Mouse (Mus musculus) megakaryocyte progenitor cell, adult 5-6 weeks (primary cell): ENCODE measurements around the gene Pole. TPM values are rescaled to one million over a fixed set of nuclear protein-coding genes. Genes with fewer than 3 reads are reported as not detected.

ENCODE experiments used
- ATAC-seq: replicated peaks from 2 replicates; pipeline ENCODE4 v1.8.0; 2016; ENCODE audit warnings: mild to moderate bottlenecking, moderate TSS enrichment, inconsistent platforms; ENCODE audit not compliant: poor library complexity
- total RNA-seq, 2 experiments: library from RNA; stranded (forward) in 1 of 2; stranded (reverse) in 1 of 2; fragments of 157-497, 149-512 nt in 1 of 2; fragments of 200-1000 nt in 1 of 2; gene quantifications; 2 replicates each; pipeline versions ENCODE4 v1.2.3 to v1.2.4; 2015 to 2017

The Pole gene
- total RNA-seq, 2 experiments from 2014 or later, result 41.6 to 77.1 TPM

DNA sequence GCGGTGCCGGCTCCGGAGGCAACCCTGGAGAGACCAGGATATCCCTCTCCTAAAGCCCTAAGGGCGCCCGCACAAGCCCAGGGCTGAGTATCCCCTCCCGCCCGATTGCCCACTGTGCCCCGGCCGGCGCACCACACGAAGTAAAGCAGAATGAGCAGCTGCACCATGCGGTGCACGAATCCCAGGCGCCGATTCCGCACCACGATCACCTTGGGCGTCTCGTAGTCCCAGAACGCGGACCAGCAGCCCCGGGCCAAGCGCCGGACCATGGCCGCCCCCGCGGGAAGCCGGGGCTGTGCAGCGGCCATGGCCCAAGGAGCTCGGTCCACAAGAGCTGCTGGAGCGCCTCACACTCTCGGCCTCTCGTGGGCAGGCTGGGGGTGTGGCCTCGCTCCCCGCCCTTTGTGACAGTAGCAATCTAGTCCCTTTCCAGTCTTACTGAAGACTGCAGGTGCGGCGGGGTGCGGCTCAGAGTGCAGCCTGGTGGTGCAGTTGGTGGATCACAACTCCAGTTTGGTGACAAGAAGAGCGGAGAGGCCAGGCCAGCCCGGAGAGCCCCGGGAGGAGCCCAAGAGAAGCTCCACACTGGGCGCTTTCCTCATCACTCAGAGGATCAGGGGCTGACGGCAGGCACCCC lies 56.7 kb downstream of the Pole start, which contains the start of gene P2rx2:
TSS of gene P2rx2 (minus strand) at position 565 of the 637 bp plus-strand sequence.
- ATAC-seq, result peak; percentile 59

DNA sequence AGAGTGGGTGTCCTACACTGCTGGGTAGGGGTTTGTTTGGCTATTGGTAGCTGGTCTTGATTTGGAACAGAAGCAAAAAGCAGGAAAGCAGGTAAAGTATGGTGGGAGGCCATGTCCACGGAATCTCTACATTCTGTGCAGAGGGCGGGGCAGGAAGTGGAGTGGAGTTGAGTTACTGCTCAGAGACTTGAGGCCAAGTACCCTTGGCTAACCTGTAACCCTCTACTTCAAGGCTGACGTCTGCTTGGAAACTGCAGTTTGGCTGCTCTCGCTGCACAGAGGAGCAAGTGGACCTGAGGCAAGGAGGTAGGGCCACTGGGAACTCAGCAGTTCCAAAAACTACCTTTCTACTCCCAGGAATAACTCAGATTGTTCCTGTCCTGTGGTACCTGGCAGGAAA lies 58.4 kb downstream of the Pole start, which contains the start of gene Lrcol1:
TSS of gene Lrcol1 (plus strand) at position 207 of the 400 bp plus-strand sequence.
- ATAC-seq, result no peak

DNA sequence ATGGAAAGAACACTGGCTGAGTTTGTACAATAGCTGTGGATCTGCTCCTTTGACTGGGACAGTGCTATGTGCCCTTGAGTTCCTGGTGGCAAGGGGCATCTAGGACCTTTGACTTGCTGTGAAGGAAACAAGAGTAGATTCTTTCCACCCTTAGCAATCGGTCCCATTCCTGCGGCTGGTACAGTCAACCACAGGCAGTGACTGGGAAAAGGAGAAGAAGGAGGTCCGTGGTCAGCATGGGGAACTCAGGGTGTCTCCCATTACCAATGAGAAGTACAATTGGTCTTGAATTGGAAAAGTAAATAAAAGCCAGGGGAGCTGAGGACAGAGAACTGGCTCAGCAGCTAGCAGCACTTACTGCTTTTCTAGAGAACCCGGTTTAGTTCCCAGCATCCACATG lies 59.4 kb downstream of the Pole start:
- peak; percentile 40 for ATAC-seq

DNA sequence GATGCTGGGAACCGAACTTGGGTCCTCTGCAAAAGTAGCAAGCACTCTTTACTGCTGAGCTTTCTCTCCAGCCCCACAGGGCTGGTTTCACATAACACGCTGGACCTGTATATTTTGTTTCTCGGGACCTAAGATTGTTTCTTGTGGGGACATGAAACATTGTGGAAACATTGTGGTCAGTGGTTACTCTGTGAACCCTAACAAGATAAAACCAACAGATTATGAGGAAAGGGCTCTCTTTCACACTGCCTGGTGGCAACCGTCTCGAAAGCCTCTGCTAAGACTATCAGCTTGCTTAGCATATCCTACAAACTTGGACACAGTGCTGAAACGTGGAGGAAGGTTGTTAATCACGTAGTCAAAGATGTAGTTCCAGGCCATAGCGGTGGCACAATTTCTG lies 60.9 kb downstream of the Pole start:
- no peak for ATAC-seq

DNA sequence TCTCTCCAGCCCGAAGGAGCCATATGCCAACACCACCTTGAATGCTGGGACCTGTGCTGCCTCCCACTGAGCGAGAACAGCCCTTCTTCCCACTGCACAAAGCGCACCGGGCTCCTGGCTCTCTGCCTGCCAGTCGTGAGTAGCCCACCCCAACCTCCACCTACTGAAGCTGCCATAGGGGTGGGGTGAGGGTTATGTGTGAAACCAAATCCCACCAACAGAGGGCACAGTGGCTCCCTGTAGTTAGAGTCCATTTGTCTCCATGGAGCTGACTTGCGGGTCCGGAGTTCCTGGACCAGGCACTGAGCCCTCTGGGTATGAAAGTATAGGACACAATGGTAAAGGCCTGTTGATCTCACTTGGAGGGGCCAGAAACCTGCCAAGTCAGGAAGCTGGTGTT lies 68.6 kb downstream of the Pole start:
- ATAC-seq, result peak; percentile 72

DNA sequence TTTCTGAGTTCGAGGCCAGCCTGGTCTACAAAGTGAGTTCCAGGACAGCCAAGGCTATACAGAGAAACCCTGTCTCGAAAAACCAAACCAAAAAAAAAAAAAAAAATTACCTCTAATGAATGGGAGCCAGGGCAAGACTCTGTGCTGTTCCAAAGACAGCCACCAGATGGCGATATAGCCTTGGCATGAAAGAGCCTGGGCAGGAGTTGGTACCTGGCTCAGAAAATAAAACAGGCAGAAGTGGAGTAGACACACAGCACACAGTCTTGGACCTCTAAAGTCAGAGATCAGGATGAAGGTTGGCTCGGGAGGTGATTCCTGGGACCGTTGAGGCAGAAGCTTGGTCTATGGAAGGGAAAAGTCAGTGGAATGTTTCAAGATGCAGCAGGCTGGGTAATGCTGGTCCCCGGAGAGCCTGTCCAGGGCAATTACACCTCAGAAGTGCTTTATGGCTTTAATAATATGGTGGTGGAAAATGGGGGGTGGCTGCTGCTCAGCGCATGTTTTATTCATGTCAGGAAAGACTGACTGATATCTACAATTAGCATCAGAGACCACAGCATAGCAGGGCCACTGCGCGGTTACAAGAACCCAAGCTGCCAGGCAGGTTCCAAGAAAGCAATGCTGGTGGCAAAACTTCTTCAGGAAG lies 71.5 kb downstream of the Pole start:
- peak; percentile 91 for ATAC-seq

DNA sequence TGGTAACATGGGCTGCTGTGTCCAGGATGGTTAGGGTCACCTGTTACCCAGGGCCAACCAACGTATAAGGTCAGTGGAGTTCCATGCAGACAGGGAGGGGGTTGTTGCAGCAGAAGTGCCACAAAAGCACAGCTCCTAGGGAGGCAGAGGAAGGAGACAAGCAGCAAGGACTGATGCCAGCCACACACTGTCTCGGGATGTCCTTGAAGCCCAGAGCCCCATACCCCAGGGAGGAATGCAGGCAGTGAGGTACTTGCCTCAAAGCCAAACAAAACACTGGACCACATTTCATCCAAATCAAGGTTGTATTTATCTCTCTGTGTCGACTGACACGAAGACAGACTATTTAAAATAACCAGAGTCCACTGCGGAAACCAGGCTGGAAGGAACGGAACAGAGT lies 75.4 kb downstream of the Pole start:
- no peak for ATAC-seq

DNA sequence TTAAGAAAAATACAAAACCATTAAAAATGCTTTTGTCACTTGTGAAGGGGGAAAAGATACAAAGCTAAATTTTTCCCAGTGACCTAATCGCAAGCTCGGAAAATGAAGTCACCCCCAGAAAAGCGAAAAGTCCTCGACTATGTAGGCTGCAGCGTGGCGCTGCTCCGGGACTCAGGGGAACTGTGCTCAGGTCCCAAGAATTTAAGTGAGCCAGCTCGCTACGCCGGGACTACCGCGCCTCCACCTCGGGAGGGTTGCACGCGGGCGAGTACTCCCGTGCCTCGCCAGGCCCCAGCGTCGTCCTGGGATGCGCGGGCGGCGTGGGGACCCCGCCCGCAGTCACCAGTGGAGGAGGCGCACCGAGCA lies 76.7 kb downstream of the Pole start:
- peak; percentile 24 for ATAC-seq

DNA sequence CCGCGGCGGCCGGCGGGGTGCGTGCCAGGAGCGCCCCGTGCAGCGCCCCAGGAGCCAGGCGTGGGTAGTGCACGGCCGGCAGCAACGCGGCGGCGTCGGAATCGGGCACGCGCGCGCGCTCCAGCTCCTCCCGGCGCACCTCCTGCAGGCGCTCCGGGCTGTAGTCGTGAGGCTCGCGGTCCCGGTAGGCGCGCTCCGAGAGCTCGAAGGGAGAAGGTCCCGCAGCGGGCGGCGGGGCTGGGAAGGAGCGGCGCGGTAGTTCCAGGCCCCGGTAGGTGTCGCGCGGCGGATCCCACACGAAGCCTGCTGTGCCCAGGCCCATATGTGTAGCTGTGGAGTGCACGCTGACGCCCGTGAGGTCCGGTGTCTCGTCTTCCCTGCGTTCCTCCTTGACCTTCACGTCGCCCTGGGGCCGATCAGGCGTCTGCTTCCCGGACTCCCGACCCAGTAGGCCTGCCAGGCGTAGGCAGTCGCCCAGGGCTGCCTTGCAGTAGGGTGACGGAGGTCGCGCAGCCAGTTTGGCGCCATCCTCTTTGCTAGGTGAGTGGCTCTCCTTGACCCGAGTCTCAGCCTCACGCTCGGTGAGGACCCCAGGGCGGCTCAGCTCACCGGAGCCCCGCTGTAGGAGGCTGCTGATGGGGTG lies 77.2 kb downstream of the Pole start:
- peak; percentile 89 for ATAC-seq

DNA sequence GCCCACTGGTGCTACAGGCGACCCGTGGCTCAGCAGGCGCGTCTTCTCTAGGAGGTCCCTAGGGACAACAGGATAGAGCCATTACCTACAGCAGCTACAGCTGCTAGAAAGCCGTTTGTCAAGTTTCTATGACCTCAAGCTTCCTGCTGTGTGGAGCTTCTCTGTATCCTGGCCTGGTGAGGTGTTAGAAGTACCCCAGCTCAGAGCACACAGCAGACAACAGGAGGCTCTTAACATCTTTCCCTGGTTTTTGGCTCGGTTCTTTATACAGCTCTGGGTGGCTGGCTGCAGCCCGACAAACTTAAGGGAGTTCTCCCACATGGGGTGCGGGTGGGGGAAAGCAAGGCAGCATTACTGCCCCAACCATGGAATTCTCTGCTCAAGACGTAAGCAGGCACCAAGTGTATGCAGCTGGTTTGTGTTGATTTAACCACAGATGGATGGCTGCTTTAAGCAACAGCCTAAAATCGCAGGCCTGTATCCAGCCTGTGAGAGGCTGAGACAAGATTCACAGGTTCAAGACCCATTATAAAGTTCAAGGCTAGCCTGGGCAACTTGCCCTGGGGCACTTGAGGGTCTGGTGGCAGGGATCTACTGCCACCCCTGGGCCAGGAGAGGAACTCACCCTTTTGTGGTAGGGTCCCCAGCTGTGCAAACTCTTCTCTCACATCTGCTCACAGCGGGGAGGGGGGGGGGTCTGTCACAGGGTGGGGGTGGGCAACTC lies 77.9 kb downstream of the Pole start:
- 0 out of 2 replicates have a peak, but pooled peaks have one; percentile 29 for ATAC-seq

DNA sequence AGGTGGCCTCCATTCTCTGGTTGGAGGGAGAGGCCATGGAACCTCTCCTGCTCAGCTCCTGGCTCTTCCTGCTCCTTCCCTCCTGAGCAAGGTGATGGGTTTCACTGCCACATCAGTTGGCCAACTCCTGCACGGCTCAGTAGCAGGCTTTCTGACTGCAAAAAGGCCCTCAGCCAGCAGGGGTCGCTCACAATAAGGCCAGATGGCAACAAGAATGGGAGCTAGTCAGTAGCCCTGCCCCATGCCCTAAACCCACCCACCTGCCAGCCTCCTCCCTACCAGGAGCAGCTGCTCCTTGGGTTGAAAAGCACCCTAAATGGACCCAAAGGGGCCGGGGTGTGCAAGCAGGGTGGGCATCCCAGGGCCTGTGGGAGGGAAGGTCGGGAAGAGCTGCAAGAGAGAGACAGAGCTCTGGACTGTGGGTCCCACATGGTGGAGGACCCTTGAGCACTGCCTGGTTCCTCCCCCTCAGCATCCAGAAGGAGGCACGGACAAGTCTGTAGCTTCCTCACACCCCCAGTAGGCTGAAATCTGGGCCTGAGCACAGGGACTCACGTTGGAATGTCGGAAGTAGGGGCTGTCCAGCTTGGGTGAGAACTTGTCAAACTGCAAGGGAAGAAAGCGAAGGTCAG lies 90.8 kb downstream of the Pole start:
- ATAC-seq, result peak; percentile 89

DNA sequence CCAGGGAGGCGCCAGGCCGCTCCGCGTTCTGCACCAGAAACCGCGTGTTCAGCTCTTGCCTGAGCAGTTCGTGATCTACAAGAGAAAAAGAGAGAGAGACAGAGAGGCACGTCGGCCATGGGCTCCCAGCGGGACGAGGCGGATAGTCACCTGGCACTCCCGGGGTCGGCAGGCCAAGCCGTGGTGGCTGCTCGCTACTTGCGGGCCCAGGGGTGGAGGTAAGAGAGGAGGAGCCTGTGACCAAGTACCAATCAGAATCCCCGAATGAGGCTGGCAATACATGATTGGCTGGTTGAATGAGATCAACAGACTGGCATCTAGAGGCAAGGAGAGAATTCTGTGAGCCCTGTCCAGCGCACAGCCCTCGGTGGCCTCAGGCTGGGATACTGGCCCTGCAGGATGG lies 92.1 kb downstream of the Pole start:
- ATAC-seq, result no peak

DNA sequence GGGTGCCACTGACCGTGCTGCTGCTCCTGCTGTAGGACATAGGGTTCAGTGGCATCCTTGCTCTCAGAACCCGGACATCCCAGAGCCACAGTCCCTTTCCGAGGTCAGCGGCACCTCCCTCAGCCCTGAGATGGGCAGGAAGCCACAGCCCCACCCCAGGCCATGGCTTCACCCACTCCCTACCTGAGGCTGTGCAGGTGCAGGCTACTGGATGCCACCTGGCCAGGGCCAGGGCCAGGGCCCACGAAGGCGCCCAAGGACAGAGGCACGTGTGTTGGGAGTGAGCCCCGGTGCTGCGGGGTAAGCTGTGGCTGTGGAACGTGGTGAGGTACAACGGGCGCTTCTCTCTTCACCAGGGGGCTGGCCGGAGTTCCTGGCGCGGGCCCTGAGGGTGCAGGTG lies 93.0 kb downstream of the Pole start:
- no peak for ATAC-seq

DNA sequence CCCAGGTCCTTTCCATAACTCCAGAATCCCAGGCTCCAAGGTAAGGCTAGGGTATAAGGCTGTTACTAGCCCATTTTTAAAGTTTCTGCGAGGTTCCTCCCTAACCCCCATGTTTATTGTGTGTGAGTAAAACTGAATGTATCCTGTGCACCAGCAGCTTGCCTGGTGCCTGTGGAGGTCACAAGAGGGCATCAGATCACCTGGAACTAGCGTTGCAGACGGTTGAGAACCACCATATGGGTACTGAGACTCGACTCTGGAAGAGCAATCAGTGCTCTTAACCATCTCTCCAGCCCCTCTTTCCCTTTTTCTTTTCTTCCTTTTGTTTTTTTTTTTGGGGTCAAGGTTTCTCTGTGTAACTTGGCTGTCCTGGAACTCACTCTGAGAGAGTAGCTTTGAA lies 93.7 kb downstream of the Pole start:
- ATAC-seq, result no peak

DNA sequence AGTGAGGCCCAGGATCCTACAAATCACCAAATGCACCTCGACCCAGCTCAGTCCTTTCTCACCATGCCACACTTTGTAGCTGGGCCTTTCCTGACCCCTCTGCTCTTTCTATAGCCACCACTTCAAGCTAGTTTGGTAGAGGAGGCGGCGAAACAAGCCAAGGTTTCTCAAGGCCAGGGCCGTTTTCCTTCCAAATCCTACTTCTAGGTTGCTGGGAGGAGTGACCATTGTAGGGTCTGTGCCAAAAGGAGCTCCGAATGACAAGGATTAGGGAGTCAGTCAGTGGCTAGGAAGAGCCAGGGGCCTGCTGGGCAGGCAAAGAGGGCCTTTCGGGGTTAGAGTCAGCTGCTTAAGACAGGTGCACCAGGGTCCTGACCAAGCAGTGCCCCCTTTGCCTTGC lies 98.4 kb downstream of the Pole start:
- ATAC-seq, result no peak

DNA sequence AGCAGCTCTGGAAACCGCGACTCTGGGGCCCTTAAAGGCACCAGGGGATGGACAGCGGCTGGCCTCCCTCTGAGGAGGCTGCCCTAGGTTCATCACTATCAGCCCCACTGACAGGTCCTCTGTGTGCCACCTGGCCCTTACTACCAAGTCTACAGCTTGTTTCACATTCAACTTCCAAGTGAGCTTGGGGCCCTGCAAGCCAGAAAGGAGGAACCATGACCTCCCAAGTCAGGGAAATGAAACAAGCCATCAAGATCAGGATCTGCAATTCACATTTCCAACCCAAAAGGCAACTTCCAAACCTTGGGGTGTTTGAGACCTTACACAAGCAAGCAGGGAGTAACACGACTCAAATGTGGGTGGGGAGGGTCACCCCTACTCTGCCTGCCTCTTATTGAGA lies 99.2 kb downstream of the Pole start:
- ATAC-seq, result peak; percentile 33

DNA sequence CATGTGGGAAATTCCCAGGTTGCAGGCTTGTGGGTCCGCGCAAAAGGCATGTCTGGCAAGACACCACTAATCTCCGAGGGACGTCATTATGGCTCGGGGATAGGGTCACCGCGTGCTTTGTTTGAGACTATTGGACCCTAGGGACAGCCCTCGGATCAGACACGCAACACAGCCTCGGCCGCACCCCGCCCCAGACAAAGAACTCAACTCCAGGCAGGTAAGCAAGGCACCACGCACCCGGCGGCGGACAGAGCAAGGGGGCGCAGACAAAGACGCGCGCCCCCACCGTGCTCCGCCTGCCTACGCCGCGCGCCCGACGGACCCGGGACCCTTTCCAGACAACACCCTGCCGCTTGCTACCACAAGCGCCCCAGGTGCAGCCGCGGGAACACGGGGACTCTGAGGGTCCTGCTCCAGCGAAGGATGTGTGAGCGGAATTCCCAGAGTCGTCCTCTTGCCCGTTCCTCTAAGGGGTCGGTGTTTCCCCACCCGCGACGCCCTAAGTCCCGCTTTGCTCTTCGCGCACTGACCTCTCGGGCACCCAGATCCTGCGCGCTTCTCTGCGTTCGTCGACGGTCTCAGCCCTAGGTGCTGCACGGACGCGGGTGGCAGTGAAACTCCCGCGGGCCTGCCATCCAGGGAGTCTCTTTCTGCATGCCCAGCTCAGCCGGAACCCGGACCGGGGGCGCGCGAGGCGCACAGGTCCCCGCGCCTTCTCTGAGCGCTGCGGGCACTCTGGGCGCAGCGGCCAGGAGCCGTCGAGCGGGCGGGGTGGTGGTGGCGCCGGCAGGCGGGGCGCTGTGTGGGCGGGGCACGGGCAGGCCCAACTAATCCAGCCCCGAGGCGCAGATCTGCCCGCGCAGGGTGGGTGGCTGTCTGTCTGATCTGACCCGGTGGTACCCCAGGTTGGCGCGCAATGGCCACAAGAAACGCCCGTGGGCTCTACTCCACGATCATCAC lies 100.5 kb downstream of the Pole start:
- ATAC-seq, result peak; percentile 79
